Mouse (Mus musculus) stomach, embryonic 15.5 days (tissue): ENCODE data around the gene Hoxb6. TPM values are rescaled to one million over a fixed set of nuclear protein-coding genes. Genes with fewer than 3 reads are reported as not detected.
A peak's percentile ranks its signal among the peaks of the same experiment; 100 is the strongest.

Source experiments
- ATAC-seq: fragments of 200-750 bp; cut with Nextera tagmentation; 2 replicates; pipeline ENCODE4 v1.8.0; 2017; ENCODE audit warnings: low read depth, moderate number of reproducible peaks, moderate TSS enrichment; ENCODE audit not compliant: insufficient read depth, low FRiP score
- H3K27ac ChIP-seq: fragments of 300-500 bp; sonication (generic); 2 replicates; pipeline ENCODE4 v1.5.1; 2015; ENCODE audit warnings: mild to moderate bottlenecking, inconsistent platforms
- H3K27me3 ChIP-seq: fragments of 300-500 bp; sonication (generic); replicated peaks from 2 replicates; pipeline ENCODE4 v1.6.1; 2015; ENCODE audit warnings: inconsistent platforms
- H3K36me3 ChIP-seq: fragments of 300-500 bp; sonication (generic); 2 replicates; pipeline ENCODE4 v1.6.1; 2015; ENCODE audit warnings: inconsistent platforms
- H3K4me1 ChIP-seq: fragments of 300-500 bp; sonication (generic); 2 replicates; pipeline ENCODE4 v1.6.1; 2015; ENCODE audit warnings: inconsistent platforms
- H3K4me2 ChIP-seq: fragments of 300-500 bp; sonication (generic); 2 replicates; pipeline ENCODE4 v1.6.1; 2015; ENCODE audit warnings: mild to moderate bottlenecking, inconsistent platforms
- H3K4me3 ChIP-seq: fragments of 300-500 bp; sonication (generic); replicated peaks from 2 replicates; pipeline ENCODE4 v1.5.1; 2015; ENCODE audit warnings: inconsistent platforms
- H3K9ac ChIP-seq: fragments of 300-500 bp; sonication (generic); 2 replicates; pipeline ENCODE4 v1.6.1; 2015; ENCODE audit warnings: inconsistent platforms
- H3K9me3 ChIP-seq: fragments of 300-500 bp; sonication (generic); 2 replicates; pipeline ENCODE4 v1.6.1; 2016; ENCODE audit warnings: inconsistent platforms
- whole genome bisulfite sequencing: fragments of 180-500 bp; shearing (Covaris S2); methylation state at CpG from one replicate; pipeline ENCODE4 v1.1.7; 2015; 5-methylcytosine and 5-hydroxymethylcytosine counted together
- polyA plus RNA-seq: library from polyadenylated mRNA; unstranded; fragments of >200 nt; fragmentation: Nextera tagmentation; extraction: Ambion mirVana; gene quantifications from 2 replicates; pipeline ENCODE4 v1.2.1, GENCODE M21; 2015

The Hoxb6 gene
- polyA plus RNA-seq, 1 experiment from 2014 or later, result 10.7 TPM

DNA sequence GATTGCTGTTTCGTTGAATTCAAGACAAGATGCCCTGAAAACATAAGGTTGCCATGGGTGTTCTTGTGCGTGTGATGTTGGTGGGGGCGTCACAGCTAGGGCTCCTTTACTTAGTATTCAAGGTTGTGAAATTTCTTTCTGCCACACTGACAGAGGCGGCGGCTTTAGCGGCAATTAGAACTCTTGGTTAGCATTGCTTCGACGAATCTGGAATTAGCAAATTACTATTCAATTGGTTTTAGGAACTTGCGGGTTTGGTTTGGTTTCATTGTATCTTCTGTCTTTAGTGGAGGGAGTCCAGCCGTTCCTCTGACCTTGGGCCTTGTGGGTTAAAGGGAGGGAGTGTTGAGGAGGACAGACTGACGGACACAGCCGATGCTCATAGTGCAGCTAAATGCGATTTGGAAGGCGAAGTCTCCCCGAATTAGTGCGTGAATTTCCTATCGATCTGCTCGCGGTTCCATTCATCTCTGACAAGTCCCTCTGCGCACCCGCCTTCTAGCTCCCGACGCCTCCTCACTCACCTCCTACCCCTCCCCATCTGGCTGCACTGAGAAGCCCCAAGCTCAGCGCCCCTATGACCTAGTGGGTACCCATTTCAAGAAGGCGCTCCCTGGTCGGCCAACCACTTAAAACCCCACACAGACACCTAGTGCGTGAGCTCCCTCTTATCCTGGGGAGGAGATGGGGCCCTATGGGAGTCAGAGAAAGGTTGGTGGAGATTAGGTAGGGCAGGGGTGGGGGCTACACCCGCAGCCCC lies 25.5 kb downstream of the Hoxb6 start, which contains the start of gene Hoxb4:
Gene Hoxb4 (plus strand): TSS at position 660 of the 760 bp plus-strand sequence.
- Histone ChIP-seq H3K4me3 (peak within 1 kb of the TSS; percentile 60), H3K27ac (peak within 1 kb of the TSS; percentile 97), H3K9me3 (no peaks in the 10 kb centered on the region), H3K27me3 (peaks cover 19% of the 10 kb centered on the region; the same call in 1 of the 2 replicates), H3K36me3 (no peaks in the 10 kb centered on the region), H3K4me2 (peak within 1 kb of the TSS; percentile 62), H3K9ac (peak within 1 kb of the TSS; percentile 65), H3K4me1 (peaks cover 19% of the 10 kb centered on the region)
- WGBS, result 8% methylated on average over 28 of the region's 28 CpGs
- peak; percentile 25; the same call in 1 of the 2 replicates for ATAC-seq

DNA sequence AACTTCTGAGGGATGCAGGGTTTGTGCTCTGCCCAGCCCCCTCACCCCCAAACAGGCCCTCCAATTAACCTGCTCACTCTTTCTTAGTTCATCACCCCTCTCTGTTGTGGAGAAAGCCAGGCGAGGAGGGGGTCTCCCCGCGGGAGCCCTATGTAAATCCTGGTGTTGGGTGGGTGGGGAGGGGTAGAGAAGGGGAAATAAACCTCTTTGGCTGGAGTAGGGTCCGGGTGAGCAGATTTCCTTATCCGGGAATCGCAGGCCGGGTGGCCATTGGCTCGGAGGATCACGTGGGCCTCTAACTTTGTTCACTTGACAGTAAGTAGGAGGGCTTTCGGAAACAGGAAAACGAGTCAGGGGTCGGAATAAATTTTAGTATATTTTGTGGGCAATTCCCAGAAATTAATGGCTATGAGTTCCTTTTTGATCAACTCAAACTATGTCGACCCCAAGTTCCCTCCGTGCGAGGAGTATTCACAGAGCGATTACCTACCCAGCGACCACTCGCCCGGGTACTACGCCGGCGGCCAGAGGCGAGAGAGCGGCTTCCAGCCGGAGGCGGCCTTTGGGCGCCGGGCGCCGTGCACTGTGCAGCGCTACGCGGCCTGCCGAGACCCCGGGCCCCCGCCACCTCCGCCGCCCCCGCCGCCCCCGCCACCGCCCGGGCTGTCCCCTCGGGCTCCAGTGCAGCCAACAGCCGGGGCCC lies 26.2 kb downstream of the Hoxb6 start:
- Histone ChIP-seq H3K27me3 (peaks cover 15% of the 10 kb centered on the region; the same call in 1 of the 2 replicates), H3K4me1 (peaks cover 19% of the 10 kb centered on the region), H3K9me3 (no peaks in the 10 kb centered on the region), H3K36me3 (no peaks in the 10 kb centered on the region), H3K4me2 (peak overlapping the region; percentile 62), H3K27ac (peak overlapping the region; percentile 97), H3K4me3 (peak overlapping the region; percentile 60), H3K9ac (peak overlapping the region; percentile 65)
- ATAC-seq, result peak; percentile 69
- WGBS, result under 1% methylated on average over 41 of the region's 45 CpGs

DNA sequence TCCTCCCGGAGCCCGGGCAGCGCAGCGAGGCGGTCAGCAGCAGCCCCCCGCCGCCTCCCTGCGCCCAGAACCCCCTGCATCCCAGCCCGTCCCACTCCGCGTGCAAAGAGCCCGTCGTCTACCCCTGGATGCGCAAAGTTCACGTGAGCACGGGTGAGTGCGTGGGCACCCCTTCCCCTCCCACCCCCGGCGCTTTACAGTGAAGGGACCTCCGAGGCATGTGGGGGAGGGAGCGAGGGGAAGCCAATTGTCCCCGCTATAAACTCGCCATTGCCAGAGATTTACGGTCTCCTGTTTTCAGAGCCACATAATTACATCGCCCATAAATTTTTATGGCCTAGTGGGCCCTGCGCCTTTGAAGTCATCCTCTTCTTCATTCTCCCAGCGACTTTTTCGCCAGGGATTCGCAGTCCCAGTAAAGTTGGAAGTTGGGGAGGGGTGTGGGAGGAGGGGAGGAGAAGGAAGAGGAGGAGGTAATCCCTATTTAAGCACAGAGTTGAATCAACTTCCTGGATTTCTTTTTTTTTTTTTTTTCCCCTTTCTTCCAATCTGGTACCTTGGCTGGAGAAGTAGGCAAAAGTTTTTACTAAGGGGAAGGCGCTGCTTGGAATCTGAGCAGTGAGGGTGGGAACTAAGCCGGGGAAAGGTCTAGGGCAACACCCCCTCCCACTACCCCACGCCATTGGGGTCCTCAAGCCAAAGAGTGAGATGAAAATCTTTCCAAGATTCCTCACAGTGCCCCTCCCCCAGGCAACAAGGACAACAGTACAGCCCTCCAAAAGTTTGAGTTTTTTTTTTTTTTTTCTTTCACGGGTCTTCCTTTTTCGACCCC lies 27.0 kb downstream of the Hoxb6 start:
- Histone ChIP-seq H3K4me1 (peaks cover 12% of the 10 kb centered on the region), H3K36me3 (no peaks in the 10 kb centered on the region), H3K27me3 (peaks cover 11% of the 10 kb centered on the region; the same call in 1 of the 2 replicates), H3K9ac (peak overlapping the region; percentile 65), H3K9me3 (no peaks in the 10 kb centered on the region), H3K4me3 (peak overlapping the region; percentile 60), H3K27ac (peak overlapping the region; percentile 97), H3K4me2 (peak overlapping the region; percentile 62)
- WGBS, result 1% methylated on average over 29 of the region's 34 CpGs
- ATAC-seq, result peak; percentile 29; the same call in 1 of the 2 replicates

DNA sequence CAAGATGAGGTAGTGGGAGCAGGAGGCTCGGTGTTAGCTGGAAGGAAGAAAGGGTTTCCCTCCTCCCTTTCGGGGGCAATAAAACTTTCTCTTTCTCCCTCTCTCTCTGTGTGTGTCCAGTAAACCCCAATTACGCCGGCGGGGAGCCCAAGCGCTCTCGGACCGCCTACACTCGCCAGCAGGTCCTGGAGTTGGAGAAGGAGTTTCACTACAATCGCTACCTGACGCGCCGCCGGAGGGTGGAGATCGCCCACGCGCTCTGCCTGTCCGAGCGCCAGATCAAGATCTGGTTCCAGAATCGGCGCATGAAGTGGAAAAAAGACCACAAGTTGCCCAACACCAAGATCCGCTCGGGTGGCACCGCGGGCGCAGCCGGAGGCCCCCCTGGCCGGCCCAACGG lies 27.6 kb downstream of the Hoxb6 start:
- peaks cover 10% of the 10 kb centered on the region; the same call in 1 of the 2 replicates for H3K4me1 ChIP-seq
- peak overlapping the region; percentile 97 for H3K27ac ChIP-seq
- peak overlapping the region; percentile 62 for H3K4me2 ChIP-seq
- H3K27me3 ChIP-seq, result peaks cover 11% of the 10 kb centered on the region; the same call in 1 of the 2 replicates
- H3K36me3 ChIP-seq, result no peaks in the 10 kb centered on the region
- no peaks in the 10 kb centered on the region for H3K9me3 ChIP-seq
- ATAC-seq, result 0 out of 2 replicates have a peak, but pooled peaks have one; percentile 11
- H3K4me3 ChIP-seq, result peak overlapping the region; percentile 60
- WGBS, result 1% methylated on average over 29 of the region's 29 CpGs
- peak overlapping the region; percentile 65 for H3K9ac ChIP-seq

DNA sequence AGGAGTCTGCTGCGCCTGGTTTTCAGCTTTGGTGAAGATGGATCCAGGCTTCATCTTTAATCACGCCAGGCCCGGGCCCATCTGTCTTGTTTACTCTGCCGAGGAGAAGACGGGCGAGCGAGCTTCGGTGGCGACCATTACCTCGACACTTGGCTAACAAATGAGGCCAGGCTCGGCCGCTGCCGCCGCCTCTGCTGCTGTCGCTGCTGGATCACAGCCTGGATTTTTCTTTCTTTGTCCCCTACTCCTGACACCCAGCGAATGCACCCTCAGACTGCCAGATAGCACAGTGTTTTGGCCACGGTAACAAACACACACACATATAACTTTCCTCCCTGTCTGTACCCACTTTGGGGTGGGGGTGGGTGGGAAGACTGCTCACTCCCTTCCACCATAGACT lies 28.4 kb downstream of the Hoxb6 start:
- no peaks in the 10 kb centered on the region for H3K36me3 ChIP-seq
- peak overlapping the region; percentile 62 for H3K4me2 ChIP-seq
- H3K27ac ChIP-seq, result peak overlapping the region; percentile 97
- peaks cover 10% of the 10 kb centered on the region; the same call in 1 of the 2 replicates for H3K4me1 ChIP-seq
- H3K4me3 ChIP-seq, result peak overlapping the region; percentile 60
- no peaks in the 10 kb centered on the region for H3K9me3 ChIP-seq
- 16% methylated on average over 17 of the region's 17 CpGs for WGBS
- no peak for ATAC-seq
- H3K9ac ChIP-seq, result peak overlapping the region; percentile 65
- H3K27me3 ChIP-seq, result peaks cover 7% of the 10 kb centered on the region; the same call in 1 of the 2 replicates

DNA sequence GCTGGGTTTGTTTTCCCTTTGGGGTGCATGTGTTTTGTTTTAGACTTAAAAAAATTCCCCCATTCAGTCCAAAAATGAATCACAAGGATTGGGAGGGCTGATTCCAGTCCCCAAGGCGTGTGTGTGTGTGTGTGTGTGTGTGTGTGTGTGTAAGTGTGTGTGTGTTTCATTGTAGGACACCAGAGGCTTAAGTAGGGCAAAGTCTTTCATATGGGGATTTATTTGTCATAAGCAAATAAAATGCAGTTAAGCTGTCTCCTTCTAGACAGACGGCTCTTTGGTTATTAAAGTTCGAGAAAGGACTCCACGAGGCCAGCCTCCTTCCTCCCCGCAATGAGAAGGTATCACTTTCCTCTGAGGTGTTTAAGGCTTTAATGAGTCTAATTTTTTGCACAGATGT lies 29.6 kb downstream of the Hoxb6 start:
- peak overlapping the region; percentile 62 for H3K4me2 ChIP-seq
- no peaks in the 10 kb centered on the region for H3K9me3 ChIP-seq
- WGBS, result 18% methylated on average over 5 of the region's 5 CpGs
- H3K27me3 ChIP-seq, result peaks cover 8% of the 10 kb centered on the region; the same call in 1 of the 2 replicates
- no peaks in the 10 kb centered on the region for H3K36me3 ChIP-seq
- peak overlapping the region; percentile 30; the same call in 1 of the 2 replicates for H3K4me3 ChIP-seq
- H3K9ac ChIP-seq, result no peak overlapping the region
- peak overlapping the region; percentile 78 for H3K27ac ChIP-seq
- no peak for ATAC-seq
- H3K4me1 ChIP-seq, result peaks cover 7% of the 10 kb centered on the region; the same call in 1 of the 2 replicates

DNA sequence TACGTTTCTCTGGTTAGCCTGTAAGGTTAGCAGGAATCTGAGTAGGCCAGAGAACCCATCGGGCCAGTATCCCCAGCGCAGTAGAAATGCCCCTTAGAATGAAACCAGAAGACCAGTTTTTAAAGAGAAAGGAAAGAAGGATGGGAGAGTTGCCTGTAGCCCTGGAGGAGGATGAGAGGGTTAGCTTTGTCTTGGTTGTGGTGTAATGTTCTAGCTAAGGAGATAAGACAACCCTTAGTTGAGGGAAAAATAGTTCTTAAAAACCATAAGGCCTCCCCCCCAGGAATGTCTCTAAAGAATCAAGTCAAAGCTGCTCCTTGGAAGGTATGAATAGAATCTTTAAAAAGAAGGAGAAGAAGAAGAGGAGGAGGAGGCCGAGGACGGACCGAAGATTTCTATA lies 30.5 kb downstream of the Hoxb6 start:
- no peak for ATAC-seq
- 18% methylated on average over 6 of the region's 6 CpGs for WGBS
- H3K9me3 ChIP-seq, result no peaks in the 10 kb centered on the region
- H3K4me3 ChIP-seq, result peak overlapping the region; percentile 30
- H3K27ac ChIP-seq, result peak overlapping the region; percentile 78
- peaks cover 14% of the 10 kb centered on the region; the same call in 1 of the 2 replicates for H3K27me3 ChIP-seq
- 0 out of 2 replicates have a peak overlapping the region, but pooled peaks have one; percentile 25 for H3K9ac ChIP-seq
- H3K4me1 ChIP-seq, result peaks cover 9% of the 10 kb centered on the region; the same call in 1 of the 2 replicates
- peak overlapping the region; percentile 62 for H3K4me2 ChIP-seq
- no peaks in the 10 kb centered on the region for H3K36me3 ChIP-seq

DNA sequence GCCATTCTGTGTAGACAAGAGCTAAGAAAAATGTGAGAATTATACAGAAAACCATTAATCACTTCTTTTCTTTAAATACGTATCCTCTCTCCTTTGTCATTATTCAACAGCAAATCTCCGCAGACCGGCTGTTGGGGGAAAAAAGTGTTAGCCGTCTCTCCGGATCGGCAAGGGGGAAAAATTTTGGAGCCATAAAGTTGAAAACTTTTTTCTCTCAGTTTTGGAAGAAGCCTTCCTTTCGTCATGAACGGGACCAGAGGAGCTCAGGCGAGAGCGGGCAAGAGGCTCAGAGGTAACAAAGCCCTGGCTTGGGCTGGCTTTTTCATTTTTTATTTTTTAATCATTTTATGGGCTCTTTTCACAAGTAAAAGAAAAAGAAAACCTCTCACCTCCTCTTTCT lies 30.9 kb downstream of the Hoxb6 start, which contains the start of gene Hoxb3:
Gene Hoxb3 (plus strand): TSS at position 173 of the 400 bp plus-strand sequence.
- Histone ChIP-seq H3K27ac (peak within 1 kb of the TSS; percentile 78), H3K4me1 (peaks cover 7% of the 10 kb centered on the region; the same call in 1 of the 2 replicates)

DNA sequence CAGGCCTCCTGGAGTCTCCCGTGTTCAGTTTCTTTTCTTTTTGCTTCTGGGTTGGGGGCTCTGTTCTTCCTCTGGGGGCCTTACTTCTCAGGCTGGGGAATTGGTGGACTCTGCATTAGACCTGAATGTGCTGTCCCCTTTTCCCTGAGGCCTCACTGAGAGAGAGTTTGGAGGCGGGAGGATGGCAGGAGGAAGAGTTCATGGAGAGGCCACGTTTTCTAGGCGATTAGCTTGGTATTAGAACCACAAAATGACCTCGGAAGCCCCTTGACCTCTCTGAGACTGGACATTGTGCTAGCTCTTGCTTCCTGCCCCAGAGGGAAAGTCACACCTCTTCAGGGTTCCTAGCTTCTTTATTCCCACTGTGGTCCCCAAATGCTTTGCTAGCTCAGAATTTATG lies 31.8 kb downstream of the Hoxb6 start:
- Histone ChIP-seq H3K9me3 (no peaks in the 10 kb centered on the region), H3K4me2 (peak overlapping the region; percentile 62), H3K4me1 (peaks cover 7% of the 10 kb centered on the region; the same call in 1 of the 2 replicates), H3K27ac (peak overlapping the region; percentile 78), H3K36me3 (no peaks in the 10 kb centered on the region), H3K27me3 (peaks cover 12% of the 10 kb centered on the region; the same call in 1 of the 2 replicates), H3K9ac (no peak overlapping the region), H3K4me3 (peak overlapping the region; percentile 30)
- WGBS, result 6% methylated on average over 5 of the region's 5 CpGs
- ATAC-seq, result no peak

More for the DNA sequence above, 30.9 kb downstream of the Hoxb6 start, which contains the start of gene Hoxb3:
- no peaks in the 10 kb centered on the region for H3K36me3 ChIP-seq
- peak within 1 kb of the TSS; percentile 30 for H3K4me3 ChIP-seq
- no peaks in the 10 kb centered on the region for H3K9me3 ChIP-seq
- no peak for ATAC-seq
- peak within 1 kb of the TSS; percentile 62 for H3K4me2 ChIP-seq
- 17% methylated on average over 10 of the region's 10 CpGs for WGBS
- H3K27me3 ChIP-seq, result peaks cover 14% of the 10 kb centered on the region; the same call in 1 of the 2 replicates
- H3K9ac ChIP-seq, result peak within 1 kb of the TSS; percentile 25; the same call in 1 of the 2 replicates

DNA sequence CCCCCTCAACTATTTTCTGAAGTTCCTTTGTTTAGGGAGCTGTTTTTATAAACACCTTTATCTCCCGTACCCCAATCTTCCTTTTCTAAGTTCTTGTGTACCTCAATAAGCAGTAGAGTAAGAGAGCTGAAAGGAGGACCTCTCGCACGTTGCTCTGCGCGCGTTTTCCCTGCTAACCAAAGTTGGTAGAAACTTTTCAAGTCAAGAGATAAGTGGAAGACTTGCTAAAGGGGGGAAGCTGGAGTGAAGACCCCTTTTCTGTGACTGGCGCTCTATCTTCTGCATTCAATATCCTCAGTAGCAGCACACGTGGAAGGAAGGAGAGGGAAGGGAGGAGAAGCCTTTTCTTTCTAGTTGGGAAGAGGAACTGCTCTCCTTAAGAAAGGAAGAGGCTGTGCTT lies 32.7 kb downstream of the Hoxb6 start:
- peaks cover 10% of the 10 kb centered on the region; the same call in 1 of the 2 replicates for H3K4me1 ChIP-seq
- no peaks in the 10 kb centered on the region for H3K9me3 ChIP-seq
- 24% methylated on average over 8 of the region's 8 CpGs for WGBS
- peaks cover 10% of the 10 kb centered on the region for H3K27me3 ChIP-seq
- H3K36me3 ChIP-seq, result no peaks in the 10 kb centered on the region
- peak overlapping the region; percentile 78 for H3K27ac ChIP-seq
- ATAC-seq, result no peak
- peak overlapping the region; percentile 62 for H3K4me2 ChIP-seq
- H3K9ac ChIP-seq, result peak overlapping the region; percentile 41; the same call in 1 of the 2 replicates
- peak overlapping the region; percentile 30 for H3K4me3 ChIP-seq
